Mouse (Mus musculus) stomach, postnatal 0 days (tissue): ENCODE results near the gene Onecut1. TPM values are rescaled to one million over a fixed set of nuclear protein-coding genes. Genes with fewer than 3 reads are reported as not detected.
A peak's percentile ranks its signal among the peaks of the same experiment; 100 is the strongest.

ENCODE experiments used
- ATAC-seq: fragments of 200-750 bp; cut with Nextera tagmentation; 2 replicates; pipeline ENCODE4 v1.8.0; 2017; ENCODE audit not compliant: low FRiP score, low TSS enrichment
- DNase-seq: peaks from one replicate; pipeline ENCODE4 v3.0.0-alpha.2; 2016; ENCODE audit warnings: low spot score
- H3K27ac ChIP-seq: fragments of 300-500 bp; sonication (generic); replicated peaks from 2 replicates; pipeline ENCODE4 v1.5.1; 2014; ENCODE audit warnings: mild to moderate bottlenecking, control low read depth
- H3K27me3 ChIP-seq: fragments of 300-500 bp; sonication (generic); 2 replicates; pipeline ENCODE4 v1.6.1; 2014; ENCODE audit warnings: low read length; ENCODE audit not compliant: control insufficient read depth, insufficient read depth
- H3K36me3 ChIP-seq: fragments of 300-500 bp; sonication (generic); 2 replicates; pipeline ENCODE4 v1.6.1; 2014; ENCODE audit warnings: low read length, mixed read lengths; ENCODE audit not compliant: control insufficient read depth, insufficient read depth
- H3K4me1 ChIP-seq: fragments of 300-500 bp; sonication (generic); replicated peaks from 2 replicates; pipeline ENCODE4 v1.6.1; 2014; ENCODE audit warnings: antibody characterized with exemption; ENCODE audit not compliant: control insufficient read depth, insufficient read depth
- H3K4me2 ChIP-seq: fragments of 300-500 bp; sonication (generic); replicated peaks from 2 replicates; pipeline ENCODE4 v1.6.1; 2014; ENCODE audit warnings: low read depth, mild to moderate bottlenecking, control low read depth, moderate library complexity
- H3K4me3 ChIP-seq: fragments of 300-500 bp; sonication (generic); 2 replicates; pipeline ENCODE4 v1.5.1; 2014; ENCODE audit warnings: low read depth, low read length, control low read depth
- H3K9ac ChIP-seq: fragments of 300-500 bp; sonication (generic); 2 replicates; pipeline ENCODE4 v1.6.1; 2014; ENCODE audit warnings: mild to moderate bottlenecking, low read length, control low read depth, mixed read lengths
- H3K9me3 ChIP-seq: fragments of 300-500 bp; sonication (generic); 2 replicates; pipeline ENCODE4 v1.6.1; 2016; ENCODE audit warnings: low read length; ENCODE audit not compliant: control insufficient read depth
- CTCF ChIP-seq: IDR thresholded peaks from 2 replicates; pipeline ENCODE4 v1.5.1; 2016; ENCODE audit warnings: antibody characterized with exemption, low read depth, mild to moderate bottlenecking, moderate library complexity
- EP300 ChIP-seq: optimal IDR thresholded peaks from 2 replicates; pipeline ENCODE3; 2016; ENCODE audit warnings: antibody characterized with exemption
- WGBS: fragments of 180-500 bp; shearing (Covaris S2); extraction: QIAGEN DNeasy Blood & Tissue Kit; methylation state at CpG from one replicate; pipeline ENCODE4 v1.1.7; 2014; 5-methylcytosine and 5-hydroxymethylcytosine counted together
- polyA plus RNA-seq: library from polyadenylated mRNA; unstranded; fragments of >200 nt; fragmentation: Nextera tagmentation; extraction: Ambion mirVana; gene quantifications from 2 replicates; pipeline ENCODE4 v1.2.1, GENCODE M21; 2015

Gene Onecut1
- polyA plus RNA-seq, 1 experiment from 2014 or later, result 0.10 TPM

DNA sequence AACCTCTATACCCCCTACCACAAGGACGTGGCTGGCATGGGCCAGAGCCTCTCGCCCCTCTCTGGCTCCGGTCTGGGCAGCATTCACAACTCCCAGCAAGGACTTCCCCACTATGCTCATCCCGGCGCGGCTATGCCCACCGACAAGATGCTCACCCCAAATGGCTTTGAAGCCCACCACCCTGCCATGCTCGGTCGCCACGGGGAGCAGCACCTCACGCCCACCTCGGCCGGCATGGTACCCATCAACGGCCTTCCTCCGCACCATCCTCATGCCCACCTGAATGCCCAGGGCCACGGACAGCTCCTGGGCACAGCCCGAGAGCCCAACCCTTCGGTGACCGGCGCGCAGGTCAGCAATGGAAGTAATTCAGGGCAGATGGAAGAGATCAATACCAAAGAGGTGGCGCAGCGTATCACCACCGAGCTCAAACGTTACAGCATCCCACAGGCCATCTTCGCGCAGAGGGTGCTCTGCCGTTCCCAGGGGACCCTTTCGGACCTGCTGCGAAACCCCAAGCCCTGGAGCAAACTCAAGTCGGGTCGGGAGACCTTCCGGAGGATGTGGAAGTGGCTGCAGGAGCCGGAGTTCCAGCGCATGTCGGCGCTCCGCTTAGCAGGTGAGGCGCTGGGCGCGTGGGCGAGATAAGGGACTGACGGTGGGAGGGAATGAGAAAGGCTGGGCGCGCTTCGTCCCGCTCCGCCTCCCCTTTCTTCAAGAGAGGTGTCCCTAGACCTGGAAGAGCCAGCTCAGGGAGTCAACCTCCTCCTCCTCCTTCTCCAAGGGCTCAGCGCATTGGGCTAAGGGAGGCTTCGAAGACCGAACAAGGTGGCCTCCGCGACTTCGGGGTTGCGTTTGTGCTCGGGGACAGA lies 1.3 kb downstream of the Onecut1 start:
- Histone ChIP-seq H3K4me1 (0 out of 2 replicates have a peak, but pooled peaks cover 2% of the 10 kb centered on the region), H3K9me3 (no peaks in the 10 kb centered on the region), H3K9ac (no peak overlapping the region), H3K27me3 (peaks cover 31% of the 10 kb centered on the region), H3K27ac (no peak overlapping the region), H3K4me3 (peak overlapping the region; percentile 46), H3K4me2 (peak overlapping the region; percentile 93), H3K36me3 (no peaks in the 10 kb centered on the region)
- ATAC-seq (no peak), DNase-seq (no peak)
- TF ChIP-seq CTCF (no peak), EP300 (no peak)
- 2% methylated on average over 55 of the region's 56 CpGs for WGBS

DNA sequence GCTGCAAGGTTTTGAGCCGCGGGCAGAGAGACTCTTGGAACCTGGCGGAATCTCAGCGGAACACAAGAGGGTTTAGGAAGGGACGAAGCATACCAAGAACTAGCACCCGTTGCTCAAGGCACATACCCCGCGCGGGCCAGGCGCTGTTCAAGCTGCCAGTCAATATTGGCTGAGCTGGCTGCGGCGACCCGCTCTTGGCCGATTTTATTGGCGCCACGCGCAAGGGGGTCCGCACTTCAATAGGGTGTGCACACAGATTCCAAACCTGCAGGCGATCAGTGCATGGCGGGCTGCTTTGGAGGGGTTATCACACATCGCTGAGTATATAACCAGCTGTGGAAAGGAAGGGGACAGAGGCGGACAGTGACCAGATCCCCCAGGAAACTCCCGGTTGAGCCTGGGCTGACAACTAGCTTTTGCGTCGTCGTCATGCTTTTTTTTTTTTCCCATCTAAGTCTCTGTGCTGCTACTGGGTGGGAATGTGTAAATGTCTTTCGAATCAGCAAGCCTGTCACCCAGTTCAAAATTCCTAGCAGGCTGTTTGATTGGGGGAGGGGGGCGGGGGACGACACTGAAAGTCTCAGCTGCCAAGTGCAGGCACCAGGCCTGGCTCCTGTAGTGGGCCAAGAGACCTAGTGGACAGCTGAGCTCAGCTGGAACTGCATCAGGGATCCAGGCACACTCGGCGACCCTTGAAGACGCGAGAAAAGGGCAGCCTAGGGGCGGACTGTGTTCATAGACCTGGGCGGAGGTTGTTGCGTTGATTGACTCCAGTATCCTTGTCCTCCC lies 2.1 kb downstream of the Onecut1 start:
- Histone ChIP-seq H3K9me3 (no peaks in the 10 kb centered on the region), H3K4me2 (no peak overlapping the region; the same call in 1 of the 2 replicates), H3K4me3 (peak overlapping the region; percentile 10), H3K27me3 (peaks cover 25% of the 10 kb centered on the region), H3K36me3 (no peaks in the 10 kb centered on the region), H3K4me1 (0 out of 2 replicates have a peak, but pooled peaks cover 2% of the 10 kb centered on the region), H3K9ac (no peak overlapping the region), H3K27ac (no peak overlapping the region)
- no peak for DNase-seq
- no peak for TF ChIP-seq EP300
- no peak for ATAC-seq
- 5% methylated on average over 36 of the region's 36 CpGs for WGBS

DNA sequence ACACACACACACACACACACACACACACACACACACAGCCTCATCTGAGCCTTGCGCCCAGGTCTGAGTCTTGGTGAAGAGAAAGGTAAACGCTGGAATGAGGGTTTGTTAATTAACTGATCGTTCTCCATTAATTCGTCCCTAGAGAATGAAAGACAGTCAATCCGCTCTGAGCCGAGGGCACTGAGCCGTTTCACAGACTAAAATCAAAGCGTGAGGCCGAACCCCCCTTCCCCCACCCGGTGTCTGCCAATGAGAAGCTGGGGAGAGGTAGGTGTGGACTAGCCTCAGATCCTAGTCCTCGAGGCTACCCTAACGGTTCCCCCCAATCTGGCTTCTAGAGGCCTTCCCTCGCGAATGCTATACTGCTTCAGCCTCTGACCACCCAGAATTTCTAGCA lies 2.8 kb downstream of the Onecut1 start:
- Histone ChIP-seq H3K4me3 (no peak overlapping the region), H3K27me3 (peaks cover 24% of the 10 kb centered on the region), H3K4me2 (no peak overlapping the region), H3K36me3 (no peaks in the 10 kb centered on the region), H3K27ac (no peak overlapping the region), H3K9ac (no peak overlapping the region), H3K4me1 (0 out of 2 replicates have a peak, but pooled peaks cover 2% of the 10 kb centered on the region), H3K9me3 (no peaks in the 10 kb centered on the region)
- DNase-seq, result no peak
- 21% methylated on average over 14 of the region's 14 CpGs for WGBS
- ATAC-seq, result no peak
- TF ChIP-seq EP300 (no peak), CTCF (no peak)

DNA sequence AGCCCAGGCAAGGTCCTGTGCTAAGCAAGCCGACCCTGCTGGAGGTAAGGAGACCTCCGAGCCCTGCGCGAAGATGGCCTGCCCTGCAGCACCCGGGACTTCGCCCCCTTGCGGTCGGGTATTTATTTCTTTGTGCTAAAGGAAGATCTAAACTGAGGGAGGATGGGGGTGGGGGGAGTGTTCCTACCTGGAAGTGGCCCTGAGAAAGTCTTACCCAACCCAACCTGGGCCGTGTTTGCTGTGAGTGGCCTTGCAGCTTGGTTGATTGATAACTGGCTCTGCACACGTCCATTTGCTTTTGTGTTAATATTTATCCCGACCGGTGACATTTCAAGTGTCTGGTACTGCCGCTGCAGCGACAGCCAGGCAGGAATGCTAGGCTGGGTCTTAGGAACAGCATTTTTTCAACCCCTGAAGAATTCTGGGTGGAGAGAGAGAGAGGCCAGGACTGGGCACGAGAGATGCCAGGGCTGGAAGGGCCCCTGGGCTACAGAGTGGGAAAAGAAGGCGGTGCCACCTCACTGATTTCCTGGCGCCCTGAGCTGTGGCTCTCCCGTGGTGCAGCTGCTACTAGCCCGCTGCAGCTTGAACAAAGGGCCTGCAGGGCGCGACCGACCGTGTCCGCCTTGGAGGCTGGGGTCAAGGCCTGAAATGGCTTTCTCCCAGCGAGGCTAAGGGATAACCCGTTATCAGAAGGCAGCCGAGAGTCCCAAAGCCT lies 5.0 kb downstream of the Onecut1 start:
- 0 out of 2 replicates have a peak, but pooled peaks have one; percentile 24 for ATAC-seq
- Histone ChIP-seq H3K4me3 (no peak overlapping the region), H3K27me3 (peaks cover 24% of the 10 kb centered on the region), H3K4me1 (0 out of 2 replicates have a peak, but pooled peaks cover 2% of the 10 kb centered on the region), H3K4me2 (no peak overlapping the region), H3K36me3 (no peaks in the 10 kb centered on the region), H3K9me3 (no peaks in the 10 kb centered on the region), H3K27ac (no peak overlapping the region), H3K9ac (no peak overlapping the region)
- peak; percentile 46 for DNase-seq
- 7% methylated on average over 27 of the region's 27 CpGs for WGBS
- TF ChIP-seq CTCF (peak; percentile 40), EP300 (no peak)

DNA sequence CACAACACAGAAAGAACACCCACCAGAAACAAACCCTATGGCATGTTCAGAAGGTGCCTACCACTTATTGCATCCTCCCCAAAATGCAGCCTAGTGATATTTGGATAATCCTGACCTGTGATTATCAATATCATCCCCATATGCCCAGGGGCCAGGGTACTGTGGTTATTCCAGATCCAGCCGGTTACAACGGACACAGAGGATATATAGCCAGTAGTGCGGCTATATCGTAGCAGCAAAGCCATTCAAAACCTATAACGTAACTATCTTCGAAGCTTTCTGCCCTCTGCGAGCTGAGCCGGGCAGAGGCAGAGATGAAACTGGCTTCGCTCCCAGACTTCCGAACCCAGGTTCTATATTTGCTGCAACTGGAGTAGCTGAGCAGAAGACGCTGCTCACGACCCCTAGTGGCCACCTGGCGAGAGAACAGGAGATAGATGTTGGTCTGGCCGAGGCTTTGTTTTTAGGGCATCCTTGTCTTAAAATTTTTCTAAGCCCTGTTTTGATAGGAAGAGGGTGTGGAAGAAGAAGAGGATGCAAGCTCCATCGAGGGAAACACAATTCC lies 6.0 kb downstream of the Onecut1 start:
- H3K4me1 ChIP-seq, result no peaks in the 10 kb centered on the region
- H3K4me2 ChIP-seq, result no peak overlapping the region
- no peaks in the 10 kb centered on the region for H3K36me3 ChIP-seq
- no peak overlapping the region for H3K4me3 ChIP-seq
- H3K9me3 ChIP-seq, result no peaks in the 10 kb centered on the region
- peaks cover 21% of the 10 kb centered on the region for H3K27me3 ChIP-seq
- WGBS, result 6% methylated on average over 15 of the region's 15 CpGs
- TF ChIP-seq EP300 (no peak), CTCF (peak; percentile 75)
- no peak overlapping the region for H3K27ac ChIP-seq
- H3K9ac ChIP-seq, result no peak overlapping the region
- DNase-seq (peak; percentile 66), ATAC-seq (no peak)
